In the genomic region with DNA sequence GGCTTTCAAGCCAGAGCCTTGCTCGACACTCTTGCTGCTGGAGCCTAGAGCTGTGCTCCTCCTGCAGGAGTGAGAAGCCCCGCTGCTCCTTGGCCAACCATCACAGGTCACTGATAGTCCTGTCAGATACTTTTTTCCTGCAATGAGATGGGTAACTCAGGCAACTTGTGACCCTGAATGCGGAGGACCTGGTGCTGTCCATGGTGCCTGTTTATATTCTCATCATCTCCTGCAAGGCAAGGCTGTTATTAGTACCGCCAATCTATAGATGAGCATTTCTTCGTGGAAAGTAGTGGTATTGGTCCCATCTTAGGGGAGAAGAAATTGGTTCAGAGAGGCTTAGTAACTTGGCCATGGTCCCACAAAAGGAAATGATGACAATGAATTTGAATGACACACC, we compare ENCODE assay signal across 15 mouse cellular contexts. TPM values are rescaled to one million over a fixed set of nuclear protein-coding genes. Genes with fewer than 3 reads are reported as not detected.
"Had no signal": no experiment of that assay in that cellular context is flagged by ENCODE, and none has a peak within 500 bp of the region (broad histone marks: within the 10 kb centered on the region; RNA-seq: fewer than 3 reads in every experiment).

No protein-coding gene starts in this region.

- ATAC-seq: midbrain, embryonic 16.5 days had no signal

- H3K9ac ChIP-seq: liver, embryonic 15.5 days; midbrain, embryonic 12.5 days; neural tube, embryonic 13.5 days; stomach, embryonic 15.5 days had no signal

- H3K36me3 ChIP-seq: liver, embryonic 15.5 days; midbrain, embryonic 12.5 days; neural tube, embryonic 13.5 days; stomach, embryonic 15.5 days had no signal

- H3K9me3 ChIP-seq: liver, embryonic 15.5 days; midbrain, embryonic 12.5 days; stomach, embryonic 15.5 days had no signal

- H3K4me1 ChIP-seq: liver, embryonic 15.5 days; megakaryocyte, embryonic 14.5 days; midbrain, embryonic 12.5 days; stomach, embryonic 15.5 days had no signal

- H3K4me2 ChIP-seq: liver, embryonic 11.5 days; liver, embryonic 15.5 days; midbrain, embryonic 12.5 days; neural tube, embryonic 13.5 days; stomach, embryonic 15.5 days had no signal

- H3K27ac ChIP-seq: liver, embryonic 15.5 days; macrophage; midbrain, embryonic 12.5 days; neural tube, embryonic 13.5 days; stomach, embryonic 15.5 days had no signal

- H3K4me3 ChIP-seq: liver, embryonic 15.5 days; megakaryocyte, embryonic 14.5 days; midbrain, embryonic 12.5 days; neural tube, embryonic 13.5 days; stomach, embryonic 15.5 days had no signal

- H3K27me3 ChIP-seq: liver, embryonic 15.5 days; neural tube, embryonic 13.5 days; stomach, embryonic 15.5 days had no signal

- DNase-seq: kidney, postnatal 25 days; layer of hippocampus, adult 9-11 months; lung, adult 2 months; lung, postnatal 14 days; retina, postnatal 1 day; thymus, adult 2 months; thymus, postnatal 25 days had no signal

RNA-seq across cellular contexts. Expression of gene Nsg1, which starts 14.1 kb away (rescaled TPM):
- polyA plus RNA-seq: macrophage had no signal
